In genomic region chr16:11090836-11091570, GRCm38 (mm10) we compare ENCODE assay signal across 15 mouse cellular contexts. TPM values are rescaled to one million over a fixed set of nuclear protein-coding genes. Genes with fewer than 3 reads are reported as not detected.
DNase-seq lines count a peak whose midpoint lies in the region; ATAC-seq and TF ChIP-seq lines count a peak whose summit lies in the region.
"Had no signal": no experiment of that assay in that cellular context is flagged by ENCODE, and none has a peak within 500 bp of the region (broad histone marks: within the 10 kb centered on the region; RNA-seq: fewer than 3 reads in every experiment).

No protein-coding gene starts in this region.

- no peak overlapping the region for H3K4me2 ChIP-seq in forebrain, embryonic 15.5 days (replicated peaks)
- H3K4me2 ChIP-seq in forebrain, embryonic 12.5 days: no peak overlapping the region
- no peak overlapping the region for H3K4me2 ChIP-seq in heart, postnatal 0 days (ENCODE audit: low read depth, low read length)
- H3K4me2 ChIP-seq: liver, embryonic 11.5 days; neural tube, embryonic 12.5 days had no signal

- WGBS in forebrain, embryonic 15.5 days: 73% methylated on average over 10 of the region's 10 CpGs
- WGBS in forebrain, embryonic 12.5 days: 83% methylated on average over 10 of the region's 10 CpGs
- 74% methylated on average over 10 of the region's 10 CpGs for WGBS in heart, postnatal 0 days
- WGBS in heart, embryonic 10.5 days: 84% methylated on average over 10 of the region's 10 CpGs

- no peak for TF ChIP-seq CTCF in heart, postnatal 0 days (IDR thresholded peaks at IDR 0.05; ENCODE audit: low read depth)

- no peak overlapping the region for H3K9ac ChIP-seq in forebrain, embryonic 15.5 days (replicated peaks)
- H3K9ac ChIP-seq in forebrain, embryonic 12.5 days: no peak overlapping the region
- H3K9ac ChIP-seq in heart, postnatal 0 days (replicated peaks; ENCODE audit: low read depth, low read length): 0 out of 2 replicates have a peak overlapping the region, but pooled peaks have one; percentile 4
- H3K9ac ChIP-seq: neural tube, embryonic 12.5 days had no signal

- peaks cover 23% of the 10 kb centered on the region for H3K4me1 ChIP-seq in forebrain, embryonic 15.5 days
- peaks cover 12% of the 10 kb centered on the region; the same call in 1 of the 2 replicates for H3K4me1 ChIP-seq in forebrain, embryonic 12.5 days
- peaks cover 26% of the 10 kb centered on the region for H3K4me1 ChIP-seq in heart, postnatal 0 days (ENCODE audit: control insufficient read depth, insufficient read depth)
- peaks cover 15% of the 10 kb centered on the region for H3K4me1 ChIP-seq in heart, embryonic 10.5 days
- H3K4me1 ChIP-seq: neural tube, embryonic 12.5 days had no signal

- H3K27me3 ChIP-seq in forebrain, embryonic 15.5 days: no peaks in the 10 kb centered on the region
- no peaks in the 10 kb centered on the region for H3K27me3 ChIP-seq in forebrain, embryonic 12.5 days
- no peaks in the 10 kb centered on the region for H3K27me3 ChIP-seq in heart, postnatal 0 days (ENCODE audit: control insufficient read depth, insufficient read depth, low read length)
- H3K27me3 ChIP-seq in heart, embryonic 10.5 days (ENCODE audit: insufficient read depth, poor library complexity, severe bottlenecking): no peaks in the 10 kb centered on the region
- H3K27me3 ChIP-seq: neural tube, embryonic 12.5 days had no signal

- TF ChIP-seq EP300 in heart, postnatal 0 days (IDR thresholded peaks at IDR 0.05; ENCODE audit: low read depth): no peak

- H3K4me3 ChIP-seq in forebrain, embryonic 15.5 days: no peak overlapping the region
- no peak overlapping the region for H3K4me3 ChIP-seq in forebrain, embryonic 12.5 days (replicated peaks)
- H3K4me3 ChIP-seq in heart, postnatal 0 days (ENCODE audit: low read depth, low read length): no peak overlapping the region
- no peak overlapping the region for H3K4me3 ChIP-seq in heart, embryonic 10.5 days
- H3K4me3 ChIP-seq: neural tube, embryonic 12.5 days had no signal

- H3K36me3 ChIP-seq in forebrain, embryonic 15.5 days: peaks cover 36% of the 10 kb centered on the region
- peaks cover 42% of the 10 kb centered on the region for H3K36me3 ChIP-seq in forebrain, embryonic 12.5 days (replicated peaks)
- H3K36me3 ChIP-seq in heart, postnatal 0 days (replicated peaks; ENCODE audit: control insufficient read depth, insufficient read depth, low read length): peaks cover 65% of the 10 kb centered on the region
- peaks cover 63% of the 10 kb centered on the region for H3K36me3 ChIP-seq in heart, embryonic 10.5 days

- no peaks in the 10 kb centered on the region for H3K9me3 ChIP-seq in forebrain, embryonic 15.5 days
- no peaks in the 10 kb centered on the region for H3K9me3 ChIP-seq in forebrain, embryonic 12.5 days
- H3K9me3 ChIP-seq in heart, postnatal 0 days (replicated peaks; ENCODE audit: control insufficient read depth, low read length): no peaks in the 10 kb centered on the region
- H3K9me3 ChIP-seq in heart, embryonic 10.5 days: no peaks in the 10 kb centered on the region
- H3K9me3 ChIP-seq: neural tube, embryonic 12.5 days had no signal

- no peak for ATAC-seq in forebrain, embryonic 15.5 days (replicated peaks)
- ATAC-seq in forebrain, embryonic 12.5 days (ENCODE audit: low FRiP score): no peak
- ATAC-seq in heart, postnatal 0 days (ENCODE audit: insufficient read depth, low read depth): no peak
- ATAC-seq in neutrophil, adult 5-6 weeks (ENCODE audit: extremely low read depth, insufficient number of reproducible peaks, low FRiP score, poor library complexity, severe bottlenecking): peak; percentile 34; the same call in 1 of the 2 replicates
- ATAC-seq: midbrain, embryonic 16.5 days had no signal

- 0 out of 2 replicates have a peak overlapping the region, but pooled peaks have one; percentile 24 for H3K27ac ChIP-seq in forebrain, embryonic 15.5 days (replicated peaks)
- H3K27ac ChIP-seq in forebrain, embryonic 12.5 days: no peak overlapping the region
- peak overlapping the region; percentile 65; the same call in 1 of the 2 replicates for H3K27ac ChIP-seq in heart, postnatal 0 days (ENCODE audit: low read depth)
- no peak overlapping the region for H3K27ac ChIP-seq in heart, embryonic 10.5 days
- H3K27ac ChIP-seq: neural tube, embryonic 12.5 days had no signal

- DNase-seq in heart, postnatal 0 days (ENCODE audit: low spot score): no peak
- DNase-seq in heart, embryonic 10.5 days (ENCODE audit: low spot score): no peak
- DNase-seq in retina, postnatal 1 day: peak; percentile 15
- no peak for DNase-seq in retina, embryonic 14.5 days (ENCODE audit: low spot score)
- DNase-seq in right cerebral cortex, adult 18-20 months: no peak
- DNase-seq: cerebellum, adult 9-11 months; kidney, adult 11 months; kidney, postnatal 14 days; thymus, adult 2 months had no signal

RNA-seq across cellular contexts. Expression of gene Litaf, which starts 25.0 kb away (rescaled TPM):
- 48.2 and 48.5 TPM in 2 replicates for polyA plus RNA-seq in forebrain, embryonic 15.5 days (2015; fragmentation: Nextera tagmentation; extraction: Ambion mirVana)
- polyA plus RNA-seq in forebrain, embryonic 12.5 days (2016; fragmentation: Nextera tagmentation; extraction: Ambion mirVana): 50.7 and 53.6 TPM in 2 replicates
- total RNA-seq in heart, postnatal 0 days (2014; rRNA removed; ENCODE audit: low replicate concordance): 77.1 and 78.2 TPM in 2 replicates
- 53.8 and 55.7 TPM in 2 replicates for polyA plus RNA-seq in heart, postnatal 0 days (2015; fragmentation: Nextera tagmentation; extraction: Ambion mirVana)
- 60.8 and 68.7 TPM in 2 replicates for polyA plus RNA-seq in heart, embryonic 10.5 days (2016; fragmentation: Nextera tagmentation; extraction: Ambion mirVana)
- total RNA-seq in neutrophil, adult 5-6 weeks (2017): 208 and 209 TPM in 2 replicates

RNA-seq across cellular contexts. Expression of gene Snn, which starts 30.3 kb away (rescaled TPM):
- polyA plus RNA-seq in forebrain, embryonic 15.5 days (2015; fragmentation: Nextera tagmentation; extraction: Ambion mirVana): 156 and 171 TPM in 2 replicates
- 102 and 104 TPM in 2 replicates for polyA plus RNA-seq in forebrain, embryonic 12.5 days (2016; fragmentation: Nextera tagmentation; extraction: Ambion mirVana)
- 78.3 and 91.9 TPM in 2 replicates for total RNA-seq in heart, postnatal 0 days (2014; rRNA removed; ENCODE audit: low replicate concordance)
- 32.0 and 36.6 TPM in 2 replicates for polyA plus RNA-seq in heart, postnatal 0 days (2015; fragmentation: Nextera tagmentation; extraction: Ambion mirVana)
- 37.2 and 38.3 TPM in 2 replicates for polyA plus RNA-seq in heart, embryonic 10.5 days (2016; fragmentation: Nextera tagmentation; extraction: Ambion mirVana)
- 214 and 226 TPM in 2 replicates for total RNA-seq in neutrophil, adult 5-6 weeks (2017)

RNA-seq across cellular contexts. Expression of gene Txndc11, which starts 43.4 kb away (rescaled TPM):
- 32.1 and 34.4 TPM in 2 replicates for polyA plus RNA-seq in forebrain, embryonic 15.5 days (2015; fragmentation: Nextera tagmentation; extraction: Ambion mirVana)
- polyA plus RNA-seq in forebrain, embryonic 12.5 days (2016; fragmentation: Nextera tagmentation; extraction: Ambion mirVana): 28.3 and 30.9 TPM in 2 replicates
- total RNA-seq in heart, postnatal 0 days (2014; rRNA removed; ENCODE audit: low replicate concordance): 35.6 and 55.2 TPM in 2 replicates
- 20.1 and 24.3 TPM in 2 replicates for polyA plus RNA-seq in heart, postnatal 0 days (2015; fragmentation: Nextera tagmentation; extraction: Ambion mirVana)
- 32.8 and 40.8 TPM in 2 replicates for polyA plus RNA-seq in heart, embryonic 10.5 days (2016; fragmentation: Nextera tagmentation; extraction: Ambion mirVana)
- 44.1 and 46.4 TPM in 2 replicates for total RNA-seq in neutrophil, adult 5-6 weeks (2017)

Comparison
In these comparisons a context has a peak if more than half of its experiments do, and no peak if none do; other contexts are left out.
1. H3K27ac ChIP-seq: peak in forebrain, embryonic 15.5 days (single experiment) and heart, postnatal 0 days (single experiment); none in forebrain, embryonic 12.5 days (single experiment) and heart, embryonic 10.5 days (single experiment).